Mouse (Mus musculus) embryonic facial prominence, embryonic 13.5 days (tissue): ENCODE measurements around the gene Hmgb2. TPM values are rescaled to one million over a fixed set of nuclear protein-coding genes. Genes with fewer than 3 reads are reported as not detected.

Experiments used
- ATAC-seq: fragments of 200-750 bp; cut with Nextera tagmentation; 2 replicates; pipeline ENCODE4 v1.8.0; 2017; ENCODE audit warnings: low read depth; ENCODE audit not compliant: insufficient number of reproducible peaks, insufficient read depth, low FRiP score, low TSS enrichment
- H3K27ac ChIP-seq: fragments of 300-500 bp; sonication (generic); 2 replicates; pipeline ENCODE4 v1.5.1; 2015; ENCODE audit warnings: moderate library complexity, mild to moderate bottlenecking, inconsistent platforms
- H3K27me3 ChIP-seq: fragments of 300-500 bp; sonication (generic); 2 replicates; pipeline ENCODE4 v1.6.1; 2015; ENCODE audit warnings: mild to moderate bottlenecking, inconsistent platforms
- H3K36me3 ChIP-seq: fragments of 300-500 bp; sonication (generic); 2 replicates; pipeline ENCODE4 v1.6.1; 2015; ENCODE audit warnings: mild to moderate bottlenecking, inconsistent platforms
- H3K4me1 ChIP-seq: fragments of 300-500 bp; sonication (generic); 2 replicates; pipeline ENCODE4 v1.6.1; 2015; ENCODE audit warnings: inconsistent platforms
- H3K4me2 ChIP-seq: fragments of 300-500 bp; sonication (generic); 2 replicates; pipeline ENCODE4 v1.6.1; 2015; ENCODE audit warnings: moderate library complexity, mild to moderate bottlenecking, inconsistent platforms
- H3K4me3 ChIP-seq: fragments of 300-500 bp; sonication (generic); 2 replicates; pipeline ENCODE4 v1.5.1; 2015; ENCODE audit warnings: mild to moderate bottlenecking, inconsistent platforms
- H3K9ac ChIP-seq: fragments of 300-500 bp; sonication (generic); 2 replicates; pipeline ENCODE4 v1.6.1; 2015; ENCODE audit warnings: mild to moderate bottlenecking, inconsistent platforms
- H3K9me3 ChIP-seq: fragments of 300-500 bp; sonication (generic); 2 replicates; pipeline ENCODE4 v1.6.1; 2016; ENCODE audit warnings: inconsistent platforms
- WGBS: fragments of 180-500 bp; shearing (Covaris S2); methylation state at CpG from one replicate; pipeline ENCODE4 v1.1.7; 2015; ENCODE audit warnings: mixed read lengths; 5-methylcytosine and 5-hydroxymethylcytosine counted together
- polyA plus RNA-seq: library from polyadenylated mRNA; unstranded; fragments of >200 nt; fragmentation: Nextera tagmentation; extraction: Ambion mirVana; gene quantifications from 2 replicates; pipeline ENCODE4 v1.2.1, GENCODE M21; 2015

Hmgb2 gene
- polyA plus RNA-seq, 1 experiment from 2014 or later, result 415 TPM

- WGBS, result 84% methylated on average over 6 of the region's 6 CpGs
- H3K27me3 ChIP-seq, result no peaks in the 10 kb centered on the region
- no peak overlapping the region for H3K9ac ChIP-seq
- no peak for ATAC-seq
- peaks cover 24% of the 10 kb centered on the region for H3K36me3 ChIP-seq
- H3K27ac ChIP-seq, result no peak overlapping the region; the same call in 1 of the 2 replicates
- H3K9me3 ChIP-seq, result no peaks in the 10 kb centered on the region
- H3K4me1 ChIP-seq, result peaks cover 5% of the 10 kb centered on the region; the same call in 1 of the 2 replicates
- H3K4me2 ChIP-seq, result no peak overlapping the region
- no peak overlapping the region for H3K4me3 ChIP-seq
These were observed 24.5 kb downstream of the Hmgb2 start for GRCm38 (mm10) chr8:57536167-57536566.

DNA sequence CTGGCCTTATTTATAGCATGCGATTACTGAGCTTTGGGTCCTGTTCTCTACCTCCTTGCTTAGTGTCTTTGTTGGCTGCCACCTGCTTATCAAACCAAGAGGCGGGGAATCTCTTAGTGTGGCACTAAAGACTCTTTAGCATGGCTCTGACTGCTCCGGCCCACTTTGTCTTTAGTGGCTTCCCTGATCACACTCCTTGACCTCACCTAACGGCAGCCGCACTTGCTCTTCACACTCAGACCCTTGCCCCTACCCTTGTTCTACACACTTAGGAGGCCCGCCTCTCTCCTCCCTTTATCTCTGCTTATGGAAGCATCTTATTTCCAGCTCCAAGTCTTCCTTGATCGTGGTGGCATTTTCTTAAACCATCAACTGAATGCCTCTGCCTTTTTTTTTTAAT lies 26.9 kb downstream of the Hmgb2 start:
- Histone ChIP-seq H3K27me3 (no peaks in the 10 kb centered on the region), H3K36me3 (peaks cover 23% of the 10 kb centered on the region), H3K4me3 (no peak overlapping the region), H3K9me3 (no peaks in the 10 kb centered on the region), H3K27ac (no peak overlapping the region), H3K4me1 (peaks cover 5% of the 10 kb centered on the region; the same call in 1 of the 2 replicates), H3K9ac (no peak overlapping the region), H3K4me2 (no peak overlapping the region)
- 88% methylated on average over 7 of the region's 7 CpGs for WGBS
- no peak for ATAC-seq

GRCm38 (mm10) chr8:57540110-57540838 lies 28.6 kb downstream of the Hmgb2 start:
- Histone ChIP-seq H3K9me3 (no peaks in the 10 kb centered on the region), H3K9ac (no peak overlapping the region), H3K27ac (no peak overlapping the region), H3K27me3 (no peaks in the 10 kb centered on the region), H3K4me3 (no peak overlapping the region), H3K4me2 (no peak overlapping the region), H3K36me3 (peaks cover 14% of the 10 kb centered on the region), H3K4me1 (peaks cover 4% of the 10 kb centered on the region)
- no peak for ATAC-seq
- 44% methylated on average over 12 of the region's 12 CpGs for WGBS

DNA sequence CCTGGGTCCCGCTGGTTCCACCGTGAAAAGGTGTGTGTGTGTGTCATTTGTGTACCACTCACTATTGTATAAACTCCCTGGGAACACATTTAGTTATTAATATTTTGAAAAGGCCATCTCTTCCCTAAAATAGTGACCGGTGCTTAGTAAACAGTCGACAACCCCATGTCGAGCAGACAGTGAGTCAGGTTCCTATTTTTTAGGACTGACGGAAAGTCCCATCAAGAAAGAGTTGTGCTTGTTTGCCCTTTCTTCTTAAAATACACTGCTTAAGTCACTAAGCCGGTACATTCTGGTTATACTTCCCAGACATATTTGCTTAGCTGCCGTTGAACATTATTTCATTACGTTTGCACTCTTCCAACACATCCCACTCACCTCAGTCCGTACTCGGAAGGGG lies 29.2 kb downstream of the Hmgb2 start:
- Histone ChIP-seq H3K36me3 (peaks cover 7% of the 10 kb centered on the region), H3K4me1 (peaks cover 4% of the 10 kb centered on the region), H3K4me3 (no peak overlapping the region), H3K27me3 (no peaks in the 10 kb centered on the region), H3K4me2 (no peak overlapping the region), H3K9ac (no peak overlapping the region), H3K9me3 (no peaks in the 10 kb centered on the region), H3K27ac (no peak overlapping the region)
- no peak for ATAC-seq
- 90% methylated on average over 11 of the region's 11 CpGs for WGBS

GRCm38 (mm10) chr8:57541405-57541804 lies 29.7 kb downstream of the Hmgb2 start:
- H3K27ac ChIP-seq, result no peak overlapping the region
- WGBS, result 86% methylated on average over 9 of the region's 9 CpGs
- no peak overlapping the region for H3K4me2 ChIP-seq
- no peak for ATAC-seq
- H3K9me3 ChIP-seq, result no peaks in the 10 kb centered on the region
- no peaks in the 10 kb centered on the region for H3K27me3 ChIP-seq
- H3K36me3 ChIP-seq, result peaks cover 2% of the 10 kb centered on the region
- H3K9ac ChIP-seq, result no peak overlapping the region
- no peak overlapping the region for H3K4me3 ChIP-seq
- H3K4me1 ChIP-seq, result peaks cover 4% of the 10 kb centered on the region

GRCm38 (mm10) chr8:57546401-57546800 lies 34.7 kb downstream of the Hmgb2 start:
- Histone ChIP-seq H3K4me1 (peaks cover 4% of the 10 kb centered on the region), H3K36me3 (no peaks in the 10 kb centered on the region; the same call in 1 of the 2 replicates), H3K27me3 (no peaks in the 10 kb centered on the region), H3K4me3 (no peak overlapping the region), H3K9ac (no peak overlapping the region), H3K27ac (no peak overlapping the region), H3K4me2 (no peak overlapping the region), H3K9me3 (no peaks in the 10 kb centered on the region)
- WGBS, result 79% methylated on average over 3 of the region's 3 CpGs
- no peak for ATAC-seq

DNA sequence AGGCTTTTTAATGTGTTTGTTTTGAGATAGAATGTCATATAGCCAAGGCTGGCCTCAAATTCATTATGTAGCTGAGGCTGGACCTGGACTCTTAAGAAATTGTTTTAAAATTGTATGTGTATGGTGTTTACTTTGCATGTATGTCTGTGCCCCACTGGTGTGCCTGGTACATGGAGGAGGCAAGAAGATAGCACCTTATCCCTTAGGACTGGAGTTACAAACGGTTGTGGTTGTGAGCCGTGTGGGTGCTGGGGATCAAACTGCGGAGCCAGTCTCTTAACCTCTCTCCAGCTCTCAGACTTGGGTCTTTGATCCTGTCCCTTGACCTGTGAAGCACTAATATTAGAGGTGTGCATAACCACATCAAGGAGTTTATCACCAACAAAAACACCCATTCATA lies 35.1 kb downstream of the Hmgb2 start:
- ATAC-seq, result no peak
- WGBS, result 92% methylated on average over 3 of the region's 3 CpGs
- H3K9me3 ChIP-seq, result no peaks in the 10 kb centered on the region
- H3K36me3 ChIP-seq, result no peaks in the 10 kb centered on the region; the same call in 1 of the 2 replicates
- no peaks in the 10 kb centered on the region for H3K27me3 ChIP-seq
- H3K9ac ChIP-seq, result no peak overlapping the region
- H3K4me2 ChIP-seq, result no peak overlapping the region
- peaks cover 4% of the 10 kb centered on the region for H3K4me1 ChIP-seq
- H3K4me3 ChIP-seq, result no peak overlapping the region
- H3K27ac ChIP-seq, result no peak overlapping the region

DNA sequence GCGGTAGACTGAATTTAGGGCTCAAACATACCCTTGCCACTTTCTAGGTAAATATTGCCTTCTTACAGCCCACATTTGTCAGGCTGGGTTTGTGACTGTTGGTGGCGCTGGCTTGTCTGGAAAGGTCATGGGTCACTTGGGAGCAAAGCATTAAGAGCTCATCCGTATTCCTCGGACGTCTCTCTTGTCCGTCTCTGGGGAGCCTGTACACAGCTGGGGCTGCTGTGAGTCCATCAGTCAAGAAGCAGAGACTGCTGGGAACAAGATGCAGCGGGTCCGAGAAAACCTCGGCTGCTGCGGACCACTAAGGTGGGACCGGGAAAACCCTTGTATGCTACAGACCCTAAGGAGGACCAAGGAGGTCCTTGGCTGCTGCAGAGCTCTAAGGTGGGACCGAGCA lies 35.9 kb downstream of the Hmgb2 start:
- Histone ChIP-seq H3K27ac (no peak overlapping the region), H3K9me3 (no peaks in the 10 kb centered on the region), H3K9ac (no peak overlapping the region), H3K36me3 (no peaks in the 10 kb centered on the region; the same call in 1 of the 2 replicates), H3K27me3 (no peaks in the 10 kb centered on the region), H3K4me2 (no peak overlapping the region), H3K4me3 (no peak overlapping the region), H3K4me1 (peaks cover 4% of the 10 kb centered on the region)
- WGBS, result 80% methylated on average over 12 of the region's 12 CpGs
- ATAC-seq, result no peak

GRCm38 (mm10) chr8:57552102-57553032 lies 40.7 kb downstream of the Hmgb2 start:
- no peaks in the 10 kb centered on the region for H3K36me3 ChIP-seq
- ATAC-seq, result no peak
- no peaks in the 10 kb centered on the region for H3K9me3 ChIP-seq
- H3K9ac ChIP-seq, result no peak overlapping the region
- no peak overlapping the region for H3K4me3 ChIP-seq
- no peaks in the 10 kb centered on the region for H3K27me3 ChIP-seq
- no peaks in the 10 kb centered on the region for H3K4me1 ChIP-seq
- no peak overlapping the region for H3K27ac ChIP-seq
- 81% methylated on average over 14 of the region's 14 CpGs for WGBS
- H3K4me2 ChIP-seq, result no peak overlapping the region

GRCm38 (mm10) chr8:57560926-57561325 lies 49.2 kb downstream of the Hmgb2 start:
- Histone ChIP-seq H3K9me3 (no peaks in the 10 kb centered on the region), H3K4me3 (no peak overlapping the region), H3K27ac (no peak overlapping the region), H3K36me3 (no peaks in the 10 kb centered on the region), H3K9ac (no peak overlapping the region), H3K4me1 (peaks cover 13% of the 10 kb centered on the region), H3K4me2 (no peak overlapping the region), H3K27me3 (no peaks in the 10 kb centered on the region)
- no peak for ATAC-seq
- 89% methylated on average over 9 of the region's 9 CpGs for WGBS

DNA sequence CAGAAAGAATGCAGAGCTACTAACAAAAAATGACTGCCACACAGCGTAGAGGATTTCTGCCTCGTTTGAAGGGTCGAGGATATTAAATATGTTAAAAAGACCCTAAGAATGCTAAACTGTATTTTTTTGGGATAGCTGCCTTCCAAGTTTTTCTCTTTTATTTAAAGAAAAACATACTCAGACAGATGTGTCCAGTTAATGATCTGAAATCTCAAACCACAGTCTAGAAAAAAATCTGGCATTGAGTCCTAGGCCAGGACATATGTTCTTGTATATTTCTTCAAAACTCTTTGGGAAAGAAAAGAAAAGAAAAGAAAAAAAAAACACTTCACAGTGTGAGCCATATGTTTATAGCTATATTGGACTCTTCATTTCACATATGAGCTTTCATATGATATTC lies 51.0 kb downstream of the Hmgb2 start:
- H3K4me1 ChIP-seq, result peaks cover 13% of the 10 kb centered on the region
- no peaks in the 10 kb centered on the region for H3K9me3 ChIP-seq
- no peaks in the 10 kb centered on the region for H3K36me3 ChIP-seq
- no peaks in the 10 kb centered on the region for H3K27me3 ChIP-seq
- no peak overlapping the region for H3K4me2 ChIP-seq
- peak overlapping the region; percentile 60; the same call in 1 of the 2 replicates for H3K27ac ChIP-seq
- WGBS, result 46% methylated on average over 3 of the region's 3 CpGs
- ATAC-seq, result no peak
- H3K4me3 ChIP-seq, result no peak overlapping the region
- H3K9ac ChIP-seq, result no peak overlapping the region
